Mouse (Mus musculus): ENCODE measurements around the gene Kpnb1. TPM values are rescaled to one million over a fixed set of nuclear protein-coding genes. Genes with fewer than 3 reads are reported as not detected.

Kpnb1 gene
- polyA plus RNA-seq, 1 experiment from 2014 or later, result 65.8 TPM

GRCm38 (mm10) chr11:97150411-97151330 is 37.0 kb downstream of the Kpnb1 start:
- H3K9ac ChIP-seq, result peak overlapping the region; percentile 88
- no peaks in the 10 kb centered on the region for H3K9me3 ChIP-seq
- H3K4me2 ChIP-seq (replicated peaks), result peak overlapping the region; percentile 69
- peak overlapping the region; percentile 92 for H3K27ac ChIP-seq
- peaks cover 32% of the 10 kb centered on the region for H3K36me3 ChIP-seq
- ATAC-seq (ENCODE audit: insufficient number of reproducible peaks, insufficient read depth, low FRiP score, low TSS enrichment), result peak; percentile 52
- WGBS, result under 1% methylated on average over 89 of the region's 102 CpGs
- peak overlapping the region; percentile 61 for H3K4me3 ChIP-seq
- H3K4me1 ChIP-seq, result peaks cover 53% of the 10 kb centered on the region
- peaks cover 4% of the 10 kb centered on the region; the same call in 1 of the 2 replicates for H3K27me3 ChIP-seq

DNA sequence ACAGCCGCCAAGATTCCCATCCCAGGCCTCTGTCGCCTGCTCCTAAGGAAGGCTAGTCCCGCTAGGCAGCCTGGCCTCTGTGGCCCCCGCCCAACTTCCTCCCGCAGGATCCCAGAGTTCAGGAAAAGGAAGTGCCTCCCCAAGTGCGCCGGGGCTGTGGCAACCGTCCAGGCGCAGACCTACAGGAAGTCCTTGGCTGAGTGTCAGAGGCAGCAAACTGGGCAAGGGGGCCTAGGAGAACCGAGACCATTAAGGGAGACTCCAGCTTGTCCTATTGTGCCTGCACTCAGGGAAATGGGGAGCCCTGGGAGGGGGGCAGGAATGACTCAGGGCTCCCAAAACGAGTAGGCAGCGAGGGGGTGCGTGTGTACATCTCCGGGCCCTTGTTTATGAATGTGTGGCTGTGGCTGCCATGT is 37.7 kb downstream of the Kpnb1 start:
- Histone ChIP-seq H3K4me2 (replicated peaks) (peak overlapping the region; percentile 69), H3K36me3 (peaks cover 33% of the 10 kb centered on the region), H3K4me1 (peaks cover 53% of the 10 kb centered on the region), H3K9me3 (no peaks in the 10 kb centered on the region), H3K9ac (peak overlapping the region; percentile 88), H3K27ac (peak overlapping the region; percentile 92), H3K4me3 (peak overlapping the region; percentile 61), H3K27me3 (peaks cover 4% of the 10 kb centered on the region; the same call in 1 of the 2 replicates)
- ATAC-seq (ENCODE audit: insufficient number of reproducible peaks, insufficient read depth, low FRiP score, low TSS enrichment), result peak; percentile 5; the same call in 1 of the 2 replicates
- WGBS, result 3% methylated on average over 14 of the region's 14 CpGs

DNA sequence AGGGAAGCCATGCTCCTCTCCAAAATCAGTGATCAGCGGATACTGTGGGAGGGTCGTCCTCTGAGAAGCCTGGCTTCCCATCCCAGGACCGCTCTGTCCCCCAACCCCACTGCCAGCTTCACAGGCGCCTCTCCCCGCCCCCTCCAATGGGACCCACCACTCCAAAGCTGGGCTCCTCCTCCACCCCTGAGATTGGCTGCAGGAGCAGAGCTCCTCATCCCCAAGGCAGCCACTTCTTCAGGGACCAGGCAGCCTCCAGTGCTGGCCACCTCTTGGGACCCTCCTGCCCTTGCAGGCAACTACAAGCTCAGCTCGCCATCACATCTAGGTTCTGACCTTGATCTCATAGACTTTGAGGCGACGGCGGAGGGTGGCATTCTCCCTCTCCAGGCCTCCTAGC is 38.7 kb downstream of the Kpnb1 start:
- H3K4me1 ChIP-seq, result peaks cover 49% of the 10 kb centered on the region
- H3K9me3 ChIP-seq, result no peaks in the 10 kb centered on the region
- WGBS, result 25% methylated on average over 9 of the region's 9 CpGs
- no peak for ATAC-seq (ENCODE audit: insufficient number of reproducible peaks, insufficient read depth, low FRiP score, low TSS enrichment)
- no peak overlapping the region for H3K9ac ChIP-seq
- H3K27ac ChIP-seq, result 0 out of 2 replicates have a peak overlapping the region, but pooled peaks have one; percentile 92
- H3K36me3 ChIP-seq, result peaks cover 40% of the 10 kb centered on the region
- H3K27me3 ChIP-seq, result peaks cover 4% of the 10 kb centered on the region; the same call in 1 of the 2 replicates
- H3K4me3 ChIP-seq, result peak overlapping the region; percentile 61
- peak overlapping the region; percentile 69 for H3K4me2 ChIP-seq (replicated peaks)

DNA sequence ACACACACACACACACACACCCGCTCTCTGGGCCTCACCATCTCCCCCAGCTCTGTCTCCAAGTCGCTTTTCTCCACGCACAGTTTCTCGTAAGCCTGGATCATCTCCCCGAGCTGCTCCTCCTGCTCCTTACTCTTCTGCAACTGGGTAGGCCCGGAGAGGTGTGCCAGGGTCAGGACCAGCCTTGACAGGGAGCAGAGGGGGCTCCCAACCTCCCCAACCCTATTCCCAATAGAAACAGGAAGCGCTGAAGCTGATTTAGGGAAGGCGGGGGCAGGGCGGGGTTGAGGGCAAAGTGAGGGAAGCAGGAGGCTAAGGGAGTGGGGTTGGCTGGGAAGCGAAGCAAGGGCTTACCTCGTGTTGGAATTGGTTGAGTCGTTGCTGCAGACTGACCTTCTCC is 39.1 kb downstream of the Kpnb1 start:
- peak overlapping the region; percentile 27; the same call in 1 of the 2 replicates for H3K9ac ChIP-seq
- peaks cover 4% of the 10 kb centered on the region; the same call in 1 of the 2 replicates for H3K27me3 ChIP-seq
- 30% methylated on average over 12 of the region's 12 CpGs for WGBS
- peak overlapping the region; percentile 69 for H3K4me2 ChIP-seq (replicated peaks)
- H3K9me3 ChIP-seq, result no peaks in the 10 kb centered on the region
- peaks cover 43% of the 10 kb centered on the region for H3K36me3 ChIP-seq
- H3K27ac ChIP-seq, result 0 out of 2 replicates have a peak overlapping the region, but pooled peaks have one; percentile 11
- no peak for ATAC-seq (ENCODE audit: insufficient number of reproducible peaks, insufficient read depth, low FRiP score, low TSS enrichment)
- peaks cover 44% of the 10 kb centered on the region for H3K4me1 ChIP-seq
- peak overlapping the region; percentile 61; the same call in 1 of the 2 replicates for H3K4me3 ChIP-seq

DNA sequence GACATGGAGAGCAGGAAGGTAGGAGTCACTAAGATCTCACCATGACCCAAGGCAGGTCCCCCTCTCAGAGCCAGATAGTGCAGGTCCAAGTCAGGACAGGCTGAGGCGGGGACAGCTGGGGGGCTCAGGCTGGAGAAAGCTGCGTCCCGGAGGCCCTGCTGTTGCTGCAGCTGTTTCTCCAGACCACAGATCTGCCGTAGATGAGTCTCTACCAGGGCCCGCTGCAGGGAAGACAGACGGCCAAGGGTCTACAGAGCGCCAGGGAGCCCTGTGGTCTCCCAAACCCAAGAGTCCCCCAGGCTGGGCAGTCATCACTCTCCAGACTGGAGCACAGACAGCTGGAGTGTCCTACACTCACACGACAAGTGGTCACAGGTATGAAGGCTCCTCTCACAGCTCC is 40.3 kb downstream of the Kpnb1 start:
- Histone ChIP-seq H3K9me3 (no peaks in the 10 kb centered on the region), H3K4me2 (replicated peaks) (no peak overlapping the region), H3K9ac (no peak overlapping the region), H3K36me3 (peaks cover 45% of the 10 kb centered on the region), H3K27me3 (peaks cover 4% of the 10 kb centered on the region; the same call in 1 of the 2 replicates), H3K27ac (no peak overlapping the region), H3K4me1 (peaks cover 36% of the 10 kb centered on the region), H3K4me3 (no peak overlapping the region)
- WGBS, result 85% methylated on average over 8 of the region's 8 CpGs
- ATAC-seq (ENCODE audit: insufficient number of reproducible peaks, insufficient read depth, low FRiP score, low TSS enrichment), result no peak

- Histone ChIP-seq H3K36me3 (peaks cover 47% of the 10 kb centered on the region), H3K9me3 (no peaks in the 10 kb centered on the region), H3K27me3 (peaks cover 9% of the 10 kb centered on the region), H3K27ac (no peak overlapping the region), H3K4me1 (peaks cover 31% of the 10 kb centered on the region), H3K4me2 (replicated peaks) (no peak overlapping the region), H3K9ac (no peak overlapping the region), H3K4me3 (no peak overlapping the region)
- no peak for ATAC-seq (ENCODE audit: insufficient number of reproducible peaks, insufficient read depth, low FRiP score, low TSS enrichment)
- WGBS, result 7% methylated on average over 8 of the region's 8 CpGs
These were observed 41.0 kb downstream of the Kpnb1 start for GRCm38 (mm10) chr11:97146724-97147123.

GRCm38 (mm10) chr11:97145951-97146350 is 41.7 kb downstream of the Kpnb1 start:
- H3K36me3 ChIP-seq, result peaks cover 47% of the 10 kb centered on the region
- no peak overlapping the region for H3K27ac ChIP-seq
- H3K4me3 ChIP-seq, result no peak overlapping the region
- WGBS, result 71% methylated on average over 9 of the region's 9 CpGs
- peaks cover 31% of the 10 kb centered on the region for H3K4me1 ChIP-seq
- H3K9me3 ChIP-seq, result no peaks in the 10 kb centered on the region
- peaks cover 15% of the 10 kb centered on the region for H3K27me3 ChIP-seq
- H3K4me2 ChIP-seq (replicated peaks), result no peak overlapping the region
- no peak overlapping the region for H3K9ac ChIP-seq
- no peak for ATAC-seq (ENCODE audit: insufficient number of reproducible peaks, insufficient read depth, low FRiP score, low TSS enrichment)

GRCm38 (mm10) chr11:97145320-97145719 is 42.4 kb downstream of the Kpnb1 start:
- Histone ChIP-seq H3K9ac (no peak overlapping the region), H3K4me1 (peaks cover 29% of the 10 kb centered on the region), H3K4me2 (replicated peaks) (no peak overlapping the region), H3K9me3 (no peaks in the 10 kb centered on the region), H3K27me3 (peaks cover 21% of the 10 kb centered on the region), H3K4me3 (no peak overlapping the region), H3K36me3 (peaks cover 51% of the 10 kb centered on the region), H3K27ac (no peak overlapping the region)
- 66% methylated on average over 2 of the region's 2 CpGs for WGBS
- ATAC-seq (ENCODE audit: insufficient number of reproducible peaks, insufficient read depth, low FRiP score, low TSS enrichment), result no peak

DNA sequence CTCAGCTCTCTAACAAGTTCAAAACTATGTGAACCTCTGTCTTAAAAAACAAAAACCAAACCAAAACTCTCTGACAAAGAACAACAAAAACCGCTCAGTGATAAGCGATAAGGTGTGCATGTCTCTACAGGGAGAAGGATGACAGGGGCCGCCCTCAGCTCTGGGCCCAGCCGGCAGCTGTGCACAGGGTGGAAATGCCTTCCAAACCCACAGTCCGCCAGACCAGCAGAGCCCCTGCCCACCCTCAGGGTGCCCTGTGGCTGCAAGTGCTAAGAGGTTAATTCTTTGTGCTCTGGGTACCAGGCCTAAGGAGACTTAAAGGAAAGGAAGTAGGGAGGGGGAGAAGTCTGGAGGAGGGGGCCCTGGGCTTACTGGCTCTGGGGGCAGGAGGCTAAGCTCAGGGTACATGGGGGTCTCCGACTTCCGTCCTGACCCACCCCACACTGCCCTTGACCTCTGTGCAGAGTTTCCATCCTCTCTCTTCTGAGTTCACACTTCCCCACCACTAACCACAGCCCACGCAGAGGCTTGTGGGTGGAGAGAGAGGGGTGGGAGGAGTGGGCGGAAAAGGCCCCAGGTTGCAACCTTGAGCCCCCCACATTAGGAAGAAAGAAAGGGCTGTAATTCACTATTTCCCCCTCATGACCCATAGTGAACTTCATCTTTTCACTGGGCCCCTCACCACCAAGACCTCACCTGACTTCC is 44.3 kb downstream of the Kpnb1 start:
- ATAC-seq (ENCODE audit: insufficient number of reproducible peaks, insufficient read depth, low FRiP score, low TSS enrichment), result no peak
- Histone ChIP-seq H3K4me3 (no peak overlapping the region), H3K4me1 (peaks cover 23% of the 10 kb centered on the region), H3K36me3 (peaks cover 50% of the 10 kb centered on the region), H3K9ac (no peak overlapping the region), H3K27ac (no peak overlapping the region), H3K27me3 (peaks cover 37% of the 10 kb centered on the region), H3K9me3 (no peaks in the 10 kb centered on the region), H3K4me2 (replicated peaks) (no peak overlapping the region)
- WGBS, result 77% methylated on average over 9 of the region's 9 CpGs

- WGBS, result 74% methylated on average over 8 of the region's 8 CpGs
- Histone ChIP-seq H3K36me3 (peaks cover 46% of the 10 kb centered on the region), H3K4me3 (no peak overlapping the region), H3K9ac (no peak overlapping the region), H3K4me1 (peaks cover 22% of the 10 kb centered on the region), H3K27me3 (peaks cover 49% of the 10 kb centered on the region), H3K9me3 (no peaks in the 10 kb centered on the region), H3K27ac (no peak overlapping the region), H3K4me2 (replicated peaks) (no peak overlapping the region)
- no peak for ATAC-seq (ENCODE audit: insufficient number of reproducible peaks, insufficient read depth, low FRiP score, low TSS enrichment)
These were observed 45.5 kb downstream of the Kpnb1 start for GRCm38 (mm10) chr11:97142159-97142608.

DNA sequence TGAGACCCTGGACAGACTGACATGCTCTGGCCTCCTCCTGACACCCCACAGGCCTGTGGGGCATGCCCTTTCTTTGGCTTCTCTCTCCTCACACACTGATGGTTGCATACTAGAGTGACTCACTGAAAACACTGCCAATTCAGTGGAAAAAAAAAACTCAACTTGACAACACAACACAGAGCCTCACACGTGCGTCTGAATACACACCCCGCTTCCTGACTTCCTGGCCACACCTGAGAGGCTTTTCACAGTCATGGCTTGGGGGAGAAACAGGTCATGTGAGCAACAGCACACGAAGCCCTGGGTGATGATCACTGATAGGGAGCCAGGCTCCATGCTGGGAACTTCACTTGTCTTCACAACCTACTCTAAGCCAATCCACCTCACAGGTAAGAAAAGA is 46.9 kb downstream of the Kpnb1 start:
- Histone ChIP-seq H3K36me3 (peaks cover 46% of the 10 kb centered on the region), H3K9ac (no peak overlapping the region), H3K4me3 (no peak overlapping the region), H3K27me3 (peaks cover 55% of the 10 kb centered on the region), H3K9me3 (no peaks in the 10 kb centered on the region), H3K4me2 (replicated peaks) (no peak overlapping the region), H3K27ac (no peak overlapping the region), H3K4me1 (peaks cover 14% of the 10 kb centered on the region)
- 73% methylated on average over 4 of the region's 4 CpGs for WGBS
- no peak for ATAC-seq (ENCODE audit: insufficient number of reproducible peaks, insufficient read depth, low FRiP score, low TSS enrichment)

All from embryonic facial prominence, embryonic 12.5 days (tissue).